Mouse (Mus musculus): Measurements from ENCODE around the gene Slc44a4.
A peak's percentile ranks its signal among the peaks of the same experiment; 100 is the strongest.
"Not testable (repeated sequence)": the region's sequence is repeated elsewhere in the genome, so short reads cannot be mapped to it uniquely, and the experiment has no call there.

Gene Slc44a4

DNA sequence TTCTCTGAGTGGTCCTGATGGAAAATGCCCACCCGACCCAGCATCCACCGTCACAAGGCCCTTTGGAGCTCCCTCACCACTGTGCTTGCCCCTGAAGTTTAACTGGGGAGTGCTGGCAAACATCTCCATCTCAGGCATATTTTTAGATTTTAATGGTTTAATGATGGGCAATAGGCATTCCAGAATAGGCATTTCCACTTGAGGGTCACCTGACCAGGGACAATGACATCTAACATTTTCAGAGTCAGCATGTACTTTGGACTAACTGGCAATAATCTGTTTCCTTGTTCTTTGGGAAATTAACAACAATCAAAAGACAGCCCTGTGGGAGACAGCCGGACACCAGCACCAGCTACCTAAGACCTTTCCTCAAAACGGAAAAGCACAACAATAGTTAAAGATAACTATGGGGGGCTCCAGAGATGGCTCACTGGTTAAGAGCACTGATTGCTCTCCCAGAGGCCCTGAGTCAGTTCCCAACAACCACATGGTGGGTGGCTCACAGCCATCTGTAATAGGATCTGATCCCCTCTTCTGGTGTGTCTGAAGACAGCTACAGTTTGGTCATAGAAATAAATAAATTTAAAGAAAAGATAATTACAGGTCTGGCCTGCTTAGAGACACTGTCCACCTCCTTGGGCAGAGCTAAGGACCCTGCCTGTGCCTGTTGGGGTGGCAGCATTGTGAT lies 29.0 kb downstream of the Slc44a4 start:
- DNase-seq (ENCODE audit: low read depth, low spot score) = peak; percentile 58

DNA sequence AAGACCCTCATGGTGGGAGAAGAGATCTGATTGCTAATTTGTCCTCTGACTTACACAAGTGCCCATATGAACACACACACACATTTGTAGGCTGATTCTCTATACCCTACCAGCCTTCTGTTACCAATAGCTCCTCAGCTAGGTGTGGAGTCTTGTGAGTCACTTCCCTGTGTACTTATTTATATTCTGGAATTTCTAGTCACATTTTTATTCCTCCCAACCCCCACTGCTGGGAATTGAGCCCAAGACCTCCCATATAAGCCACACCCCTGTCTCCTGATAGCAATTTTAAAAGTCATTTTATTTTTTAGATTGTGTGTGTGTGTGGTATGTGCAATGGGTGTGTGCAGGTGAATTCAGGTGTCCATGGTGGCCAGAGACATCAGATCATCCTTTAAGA lies 30.1 kb downstream of the Slc44a4 start:
- DNase-seq (ENCODE audit: low read depth, low spot score) = peak; percentile 66

DNA sequence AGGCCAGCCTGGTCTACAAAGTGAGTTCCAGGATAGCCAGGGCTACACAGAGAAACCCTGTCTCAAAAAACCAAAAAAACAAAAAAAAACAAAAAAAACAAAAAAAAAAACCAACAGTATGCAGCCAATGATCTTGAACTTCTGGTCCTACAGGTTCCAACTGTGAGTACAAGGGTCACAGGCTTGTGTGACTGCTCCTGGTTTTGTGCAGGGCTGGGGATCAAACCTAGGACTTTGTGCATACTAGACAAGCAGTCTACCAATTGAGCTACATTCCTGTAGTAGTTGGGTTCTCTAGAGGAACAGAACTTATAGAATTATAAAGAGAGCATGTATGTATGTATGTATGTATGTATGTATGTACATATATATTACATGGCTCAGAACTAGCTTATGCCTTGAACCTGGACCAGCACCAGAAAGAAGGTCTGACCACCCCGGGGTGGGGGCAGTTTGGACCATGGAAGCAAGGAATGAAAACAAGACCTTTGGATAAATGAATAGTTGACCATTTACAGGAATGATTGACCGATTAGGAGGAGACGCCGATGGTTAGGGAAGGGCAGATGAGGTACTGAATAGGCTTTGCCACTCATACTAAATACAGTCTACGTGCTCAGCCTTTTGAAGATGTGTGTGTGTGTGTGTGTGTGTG lies 32.3 kb downstream of the Slc44a4 start:
- no peak for DNase-seq (ENCODE audit: low read depth, low spot score)

GRCm38 (mm10) chr17:34947606-34948005 lies 33.3 kb downstream of the Slc44a4 start:
- peak; percentile 67 for DNase-seq (ENCODE audit: low read depth, low spot score)

DNA sequence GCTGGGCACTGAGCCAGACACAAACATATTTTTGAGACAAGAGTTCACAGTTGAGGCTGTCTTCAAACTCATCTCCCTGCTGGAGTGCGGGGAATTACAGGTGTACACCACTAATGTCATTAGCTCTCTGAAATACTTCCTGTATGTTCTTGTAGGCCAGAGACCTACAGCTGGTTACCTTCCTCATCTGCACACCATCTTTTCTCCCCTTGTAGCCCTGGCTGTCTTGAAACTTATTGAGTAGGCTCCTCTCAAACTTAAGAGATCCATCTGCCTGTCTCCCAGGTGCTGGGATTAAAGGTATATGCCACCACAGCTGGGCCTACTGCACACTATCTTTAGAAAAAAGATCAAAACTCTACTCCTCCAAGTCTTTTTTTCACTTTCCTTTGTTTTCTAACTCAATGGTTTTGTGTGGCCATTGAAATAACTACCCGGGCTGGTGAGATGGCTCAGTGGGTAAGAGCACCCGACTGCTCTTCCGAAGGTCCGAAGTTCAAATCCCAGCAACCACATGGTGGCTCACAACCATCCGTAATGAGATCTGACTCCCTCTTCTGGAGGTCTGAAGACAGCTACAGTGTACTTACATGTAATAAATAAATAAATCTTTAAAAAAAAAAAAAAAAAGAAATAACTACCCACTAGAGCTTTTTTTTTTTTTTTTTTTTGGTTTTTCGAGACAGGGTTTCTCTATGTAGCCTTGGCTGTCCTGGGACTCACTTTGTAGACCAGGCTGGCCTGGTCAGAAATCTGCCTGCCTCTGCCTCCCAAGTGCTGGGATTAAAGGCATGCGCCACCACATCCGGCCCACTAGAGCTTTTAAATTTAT lies 34.7 kb downstream of the Slc44a4 start:
- peak; percentile 30 for DNase-seq (ENCODE audit: low read depth, low spot score)

GRCm38 (mm10) chr17:34949553-34949969 lies 35.3 kb downstream of the Slc44a4 start:
- DNase-seq (ENCODE audit: low read depth, low spot score) = no peak

- DNase-seq (ENCODE audit: low read depth, low spot score) = peak; percentile 62
Observed at GRCm38 (mm10) chr17:34950514-34951455, 36.5 kb downstream of the Slc44a4 start.

DNA sequence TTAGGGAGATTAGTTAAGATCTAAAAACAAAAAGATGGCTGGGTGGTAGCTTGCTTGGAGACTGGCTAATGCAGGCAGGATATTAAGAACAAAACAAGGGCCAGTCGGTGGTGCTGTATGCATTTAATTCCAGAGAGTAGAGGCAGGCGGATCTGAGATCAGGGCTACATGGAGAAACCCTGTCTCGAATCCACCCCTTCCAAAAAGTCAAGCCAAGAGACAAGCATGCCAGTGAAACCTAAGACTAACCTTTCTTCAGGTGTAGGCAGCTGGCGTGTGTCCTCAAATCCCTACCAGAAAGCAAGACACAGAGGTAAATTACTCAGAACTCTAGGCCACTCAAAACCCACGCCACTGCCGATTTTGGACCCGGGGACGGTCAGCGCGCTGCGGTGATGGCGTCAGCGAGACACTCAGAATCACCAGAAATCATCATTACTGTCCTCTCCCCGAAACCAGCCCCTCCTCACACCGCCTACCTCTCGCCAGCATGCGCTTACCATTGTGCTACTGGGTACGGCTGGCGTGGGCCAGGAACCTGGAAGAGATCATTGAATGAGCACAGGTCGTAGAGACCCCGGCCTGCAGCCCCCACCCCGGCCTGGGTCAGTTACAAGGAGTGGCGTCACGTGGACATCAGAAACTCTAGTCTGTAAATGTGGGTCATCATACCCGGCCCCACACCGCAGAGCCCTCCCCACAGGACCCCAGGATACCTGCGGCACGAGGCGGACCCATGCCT lies 37.5 kb downstream of the Slc44a4 start:
- no peak for DNase-seq (ENCODE audit: low read depth, low spot score)

GRCm38 (mm10) chr17:34952378-34953040 lies 38.2 kb downstream of the Slc44a4 start:
- peak; percentile 87 for DNase-seq (ENCODE audit: low read depth, low spot score)

GRCm38 (mm10) chr17:34953258-34953657 lies 39.0 kb downstream of the Slc44a4 start:
- DNase-seq (ENCODE audit: low read depth, low spot score) = no peak

GRCm38 (mm10) chr17:34953904-34954303 lies 39.6 kb downstream of the Slc44a4 start:
- no peak for DNase-seq (ENCODE audit: low read depth, low spot score)

DNA sequence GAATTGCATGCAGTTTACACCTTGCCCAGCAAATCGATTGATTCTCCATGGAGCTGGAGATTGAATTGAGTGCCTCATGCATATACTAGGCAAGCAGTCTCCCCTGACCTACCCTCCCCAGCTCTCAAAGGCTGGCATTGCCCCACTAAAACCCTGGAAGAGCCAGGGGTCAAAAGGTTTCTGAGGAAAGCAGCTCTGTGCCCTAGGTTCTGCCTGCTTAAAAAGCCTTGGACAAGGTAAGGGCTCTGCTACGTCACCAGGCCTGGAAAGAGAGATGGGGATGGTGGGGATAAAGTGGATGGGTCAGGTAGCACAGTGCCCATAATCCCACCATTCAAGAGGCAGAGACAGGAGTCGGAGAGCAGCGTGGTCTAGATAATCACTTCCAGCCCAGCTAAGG lies 40.6 kb downstream of the Slc44a4 start:
- no peak for DNase-seq (ENCODE audit: low read depth, low spot score)

- DNase-seq (ENCODE audit: low read depth, low spot score) = no peak
Observed at GRCm38 (mm10) chr17:34955884-34956283, 41.6 kb downstream of the Slc44a4 start.

DNA sequence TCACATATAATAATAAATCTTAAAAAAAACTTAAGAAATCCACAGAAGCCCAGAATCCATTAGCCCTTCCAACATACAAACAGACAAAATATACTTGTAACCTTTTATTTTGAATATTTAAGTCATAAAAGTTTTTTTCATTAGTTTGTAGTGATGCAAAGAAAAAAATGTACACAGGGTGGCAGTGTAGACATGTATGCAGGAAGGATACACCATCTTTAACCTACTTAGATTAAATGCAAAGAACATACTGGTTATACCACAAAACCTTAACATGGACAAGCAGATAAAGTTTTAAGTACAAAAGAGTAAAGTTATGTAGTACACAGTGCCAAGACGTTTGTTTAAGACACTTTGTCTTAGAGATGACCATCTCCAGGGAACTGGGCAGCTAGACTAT lies 42.1 kb downstream of the Slc44a4 start:
- peak; percentile 69 for DNase-seq (ENCODE audit: low read depth, low spot score)

DNA sequence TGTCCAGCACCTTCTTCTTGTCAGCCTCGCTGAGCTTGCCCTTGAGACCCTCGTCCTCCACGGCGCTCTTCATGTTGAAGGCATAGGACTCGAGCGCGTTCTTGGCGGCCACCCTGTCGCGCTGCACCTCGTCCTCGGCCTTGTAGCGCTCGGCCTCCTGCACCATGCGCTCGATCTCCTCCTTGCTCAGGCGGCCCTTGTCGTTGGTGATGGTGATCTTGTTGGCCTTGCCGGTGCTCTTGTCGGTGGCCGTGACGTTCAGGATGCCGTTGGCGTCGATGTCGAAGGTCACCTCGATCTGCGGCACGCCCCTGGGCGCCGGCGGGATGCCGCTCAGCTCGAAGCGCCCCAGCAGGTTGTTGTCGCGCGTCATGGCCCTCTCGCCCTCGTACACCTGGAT lies 43.0 kb downstream of the Slc44a4 start:
- DNase-seq (ENCODE audit: low read depth, low spot score) = not testable (repeated sequence)

DNA sequence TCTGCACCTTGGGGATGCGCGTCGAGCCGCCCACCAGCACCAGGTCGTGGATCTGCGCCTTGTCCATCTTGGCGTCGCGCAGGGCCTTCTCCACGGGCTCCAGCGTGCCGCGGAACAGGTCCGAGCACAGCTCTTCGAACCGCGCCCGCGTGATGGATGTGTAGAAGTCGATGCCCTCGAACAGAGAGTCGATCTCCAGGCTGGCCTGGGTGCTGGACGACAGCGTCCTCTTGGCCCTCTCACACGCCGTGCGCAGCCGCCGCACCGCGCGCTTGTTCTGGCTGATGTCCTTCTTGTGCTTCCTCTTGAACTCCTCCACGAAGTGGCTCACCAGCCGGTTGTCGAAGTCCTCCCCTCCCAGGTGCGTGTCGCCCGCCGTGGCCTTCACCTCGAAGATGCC lies 43.7 kb downstream of the Slc44a4 start:
- DNase-seq (ENCODE audit: low read depth, low spot score) = not testable (repeated sequence)

DNA sequence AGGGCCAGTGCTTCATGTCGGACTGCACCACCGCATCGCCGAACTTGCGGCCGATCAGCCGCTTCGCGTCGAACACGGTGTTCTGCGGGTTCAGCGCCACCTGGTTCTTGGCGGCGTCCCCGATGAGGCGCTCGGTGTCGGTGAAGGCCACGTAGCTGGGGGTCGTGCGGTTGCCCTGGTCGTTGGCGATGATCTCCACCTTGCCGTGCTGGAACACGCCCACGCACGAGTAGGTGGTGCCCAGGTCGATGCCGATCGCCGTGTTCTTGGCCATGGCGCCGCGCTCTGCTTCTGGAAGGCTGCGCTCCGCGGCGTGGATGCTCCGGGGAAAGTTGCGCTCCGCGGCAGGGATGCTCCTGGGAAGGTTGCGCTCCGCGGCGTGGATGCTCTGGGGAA lies 44.5 kb downstream of the Slc44a4 start:
- not testable (repeated sequence) for DNase-seq (ENCODE audit: low read depth, low spot score)

DNA sequence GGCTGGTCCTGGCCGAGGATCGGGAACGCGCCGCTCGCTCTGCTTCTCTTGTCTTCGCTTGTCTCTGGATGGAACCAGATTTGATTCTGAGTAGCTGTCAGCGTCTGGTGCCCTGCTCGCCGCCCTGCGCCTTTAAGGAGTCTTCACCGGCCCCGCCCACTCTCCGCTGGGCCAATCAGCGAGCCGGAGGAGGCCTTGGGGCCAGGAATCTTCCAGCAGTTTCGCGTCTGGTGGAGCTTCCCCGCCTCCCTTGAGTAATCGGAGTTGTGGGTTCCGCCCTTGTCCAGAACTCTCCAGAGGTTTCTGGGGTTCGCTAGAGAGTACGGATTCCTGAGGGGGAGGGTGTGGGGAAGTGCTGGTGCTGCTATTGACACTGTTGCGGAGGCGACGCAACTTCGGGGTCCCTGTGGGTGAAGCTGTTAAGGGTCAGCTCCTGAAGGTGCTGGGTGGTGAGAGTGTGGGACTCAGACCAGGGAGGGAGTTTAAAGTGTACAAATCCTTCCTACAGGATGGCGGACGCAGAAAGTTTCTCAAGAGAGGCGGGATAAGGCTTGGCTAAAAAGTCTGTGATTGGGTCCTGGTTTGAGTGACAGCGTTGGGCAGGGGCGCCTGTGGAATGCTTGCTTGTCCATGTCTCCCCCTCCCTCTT lies 45.0 kb downstream of the Slc44a4 start, which contains the start of gene Hspa1b:
TSS of gene Hspa1b (minus strand) at position 109 of the 649 bp plus-strand sequence.
- DNase-seq (ENCODE audit: low read depth, low spot score) = peak; percentile 92

DNA sequence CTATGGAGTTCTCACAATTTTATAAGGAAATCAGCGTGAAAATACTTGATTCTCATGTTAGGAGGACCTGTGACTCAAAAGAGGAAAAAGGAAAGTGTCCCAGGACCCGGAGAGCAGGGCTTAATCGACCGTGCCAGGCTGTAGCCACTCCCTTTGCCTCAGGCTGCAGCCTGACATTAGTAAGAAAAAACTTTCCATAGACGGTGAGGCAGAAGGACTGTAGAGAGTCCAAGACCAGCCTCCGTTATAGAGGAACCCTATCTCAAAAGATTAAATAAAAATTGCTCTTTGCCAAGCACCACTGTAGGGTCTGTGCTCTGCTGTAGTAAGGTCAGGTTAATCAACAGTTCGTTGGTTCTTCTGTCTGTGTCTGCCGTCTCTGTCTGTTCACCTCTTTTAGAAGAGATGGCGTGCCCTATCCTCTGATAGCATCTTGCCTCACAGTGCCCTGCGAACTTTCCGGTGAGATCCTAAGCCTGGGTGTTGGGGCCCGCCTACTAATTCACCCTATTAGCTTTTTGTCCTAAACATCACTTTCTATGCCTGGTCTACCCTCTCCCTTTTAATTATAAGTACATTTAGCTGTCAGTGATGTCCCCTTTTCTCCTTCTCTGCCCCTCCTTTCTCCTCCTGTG lies 45.7 kb downstream of the Slc44a4 start:
- peak; percentile 92 for DNase-seq (ENCODE audit: low read depth, low spot score)
